ENCODE assay signal across 8 mouse cellular contexts in genomic region chr6:128011071-128011477, GRCm38 (mm10).
DNase-seq lines count a peak whose midpoint lies in the region; ATAC-seq and TF ChIP-seq lines count a peak whose summit lies in the region.

No protein-coding gene starts in this region.

- H3K4me3 ChIP-seq in kidney, postnatal 0 days (replicated peaks; ENCODE audit: low read depth, low read length), result no peak overlapping the region
- H3K4me3 ChIP-seq in kidney, embryonic 14.5 days (ENCODE audit: low read length), result no peak overlapping the region
- no peak overlapping the region for H3K4me3 ChIP-seq in intestine, postnatal 0 days (ENCODE audit: low read depth, low read length)

- WGBS in kidney, postnatal 0 days, result 73% methylated on average over 13 of the region's 13 CpGs
- WGBS in kidney, embryonic 14.5 days, result 79% methylated on average over 13 of the region's 13 CpGs
- 60% methylated on average over 13 of the region's 13 CpGs for WGBS in intestine, postnatal 0 days

- H3K27me3 ChIP-seq in kidney, postnatal 0 days (ENCODE audit: insufficient read depth, low read length), result no peaks in the 10 kb centered on the region
- H3K27me3 ChIP-seq in kidney, embryonic 14.5 days (ENCODE audit: control insufficient read depth, insufficient read depth, low read length), result no peaks in the 10 kb centered on the region
- no peaks in the 10 kb centered on the region for H3K27me3 ChIP-seq in intestine, postnatal 0 days (replicated peaks; ENCODE audit: control insufficient read depth, insufficient read depth, low read length)

- peak; percentile 33 for DNase-seq in kidney, postnatal 0 days (ENCODE audit: low spot score)
- DNase-seq in NIH3T3 (ENCODE audit: low read depth), result peak; percentile 70
- peak; percentile 60 to 68 for DNase-seq in cerebellum, postnatal 14 days
- no peak for DNase-seq in spleen, adult 18-20 months
- DNase-seq in layer of hippocampus, postnatal 36 days, result no peak
- no peak for DNase-seq in thymus, postnatal 36 days

- TF ChIP-seq CTCF in kidney, postnatal 0 days (IDR thresholded peaks at IDR 0.05; ENCODE audit: low read depth), result no peak
- TF ChIP-seq CTCF in intestine, postnatal 0 days (IDR thresholded peaks at IDR 0.05; ENCODE audit: low read depth), result no peak

- ATAC-seq in kidney, postnatal 0 days (replicated peaks; ENCODE audit: low FRiP score, low read depth), result 0 out of 2 replicates have a peak, but pooled peaks have one; percentile 26
- ATAC-seq in kidney, embryonic 14.5 days (ENCODE audit: low FRiP score, low TSS enrichment), result no peak
- ATAC-seq in intestine, postnatal 0 days, result peak; percentile 31; the same call in 1 of the 2 replicates

- H3K4me1 ChIP-seq in kidney, postnatal 0 days (replicated peaks; ENCODE audit: insufficient read depth, low read length), result peaks cover 3% of the 10 kb centered on the region; the same call in 1 of the 2 replicates
- peaks cover 16% of the 10 kb centered on the region; the same call in 1 of the 2 replicates for H3K4me1 ChIP-seq in kidney, embryonic 14.5 days (ENCODE audit: control insufficient read depth, insufficient read depth, low read length)
- H3K4me1 ChIP-seq in intestine, postnatal 0 days (replicated peaks; ENCODE audit: control insufficient read depth, insufficient read depth, low read length), result no peaks in the 10 kb centered on the region

- H3K9ac ChIP-seq in kidney, postnatal 0 days (ENCODE audit: low read depth, low read length), result no peak overlapping the region
- no peak overlapping the region for H3K9ac ChIP-seq in kidney, embryonic 14.5 days (ENCODE audit: low read depth, low read length)
- no peak overlapping the region for H3K9ac ChIP-seq in intestine, postnatal 0 days (ENCODE audit: low read depth, low read length)

- no peak overlapping the region for H3K4me2 ChIP-seq in kidney, postnatal 0 days (ENCODE audit: low read length)
- H3K4me2 ChIP-seq in kidney, embryonic 14.5 days (replicated peaks; ENCODE audit: low read depth, low read length), result no peak overlapping the region
- no peak overlapping the region for H3K4me2 ChIP-seq in intestine, postnatal 0 days (replicated peaks; ENCODE audit: low read depth)

- no peaks in the 10 kb centered on the region for H3K36me3 ChIP-seq in kidney, postnatal 0 days (ENCODE audit: insufficient read depth, low read length)
- no peaks in the 10 kb centered on the region for H3K36me3 ChIP-seq in kidney, embryonic 14.5 days (ENCODE audit: control insufficient read depth, insufficient read depth, low read length)
- H3K36me3 ChIP-seq in intestine, postnatal 0 days (ENCODE audit: control insufficient read depth, insufficient read depth), result 0 out of 2 replicates have a peak, but pooled peaks cover 4% of the 10 kb centered on the region

- H3K9me3 ChIP-seq in kidney, postnatal 0 days (replicated peaks; ENCODE audit: low read length), result no peaks in the 10 kb centered on the region
- H3K9me3 ChIP-seq in kidney, embryonic 14.5 days (ENCODE audit: control insufficient read depth, low read length), result no peaks in the 10 kb centered on the region
- no peaks in the 10 kb centered on the region for H3K9me3 ChIP-seq in intestine, postnatal 0 days (ENCODE audit: control insufficient read depth)

- no peak overlapping the region for H3K27ac ChIP-seq in kidney, postnatal 0 days
- H3K27ac ChIP-seq in kidney, embryonic 14.5 days (ENCODE audit: low read depth, low read length), result no peak overlapping the region
- no peak overlapping the region; the same call in 1 of the 2 replicates for H3K27ac ChIP-seq in intestine, postnatal 0 days (ENCODE audit: low read depth, low read length)

Comparison
In these comparisons a context has a peak if more than half of its experiments do, and no peak if none do; other contexts are left out.
1. DNase-seq: peak in kidney, postnatal 0 days (single experiment), NIH3T3 (single experiment) and cerebellum, postnatal 14 days (2 of 2); none in spleen, adult 18-20 months (0 of 2), layer of hippocampus, postnatal 36 days (0 of 2) and thymus, postnatal 36 days (0 of 2).